Mouse (Mus musculus) left cerebral cortex, postnatal 36 days (tissue): Measurements from ENCODE around the gene Ppp1r2. TPM values are rescaled to one million over a fixed set of nuclear protein-coding genes. Genes with fewer than 3 reads are reported as not detected.
"Not testable (repeated sequence)": the region's sequence is repeated elsewhere in the genome, so short reads cannot be mapped to it uniquely, and the experiment has no call there.

Experiments used
- DNase-seq, 2 experiments: peaks; one replicate each; pipeline ENCODE4 v3.0.0; 2021 to 2022; ENCODE audit warnings: low spot score in 2 of 2, mixed read lengths in 1 of 2
- intact Hi-C: fragments of 180-260 bp; cut with DNase I; formaldehyde crosslinking; loops from one replicate; pipeline ENCODE4 v1.15.1; 2025
- total RNA-seq, 2 experiments: library from RNA; stranded (reverse); gene quantifications; 2 replicates each; pipeline ENCODE4 v1.2.3; 2021

The Ppp1r2 gene
- 100 to 1,000 TPM in 1 of 2 experiments, 10 to 100 TPM in 1; 84.3 to 122 TPM for total RNA-seq

DNA sequence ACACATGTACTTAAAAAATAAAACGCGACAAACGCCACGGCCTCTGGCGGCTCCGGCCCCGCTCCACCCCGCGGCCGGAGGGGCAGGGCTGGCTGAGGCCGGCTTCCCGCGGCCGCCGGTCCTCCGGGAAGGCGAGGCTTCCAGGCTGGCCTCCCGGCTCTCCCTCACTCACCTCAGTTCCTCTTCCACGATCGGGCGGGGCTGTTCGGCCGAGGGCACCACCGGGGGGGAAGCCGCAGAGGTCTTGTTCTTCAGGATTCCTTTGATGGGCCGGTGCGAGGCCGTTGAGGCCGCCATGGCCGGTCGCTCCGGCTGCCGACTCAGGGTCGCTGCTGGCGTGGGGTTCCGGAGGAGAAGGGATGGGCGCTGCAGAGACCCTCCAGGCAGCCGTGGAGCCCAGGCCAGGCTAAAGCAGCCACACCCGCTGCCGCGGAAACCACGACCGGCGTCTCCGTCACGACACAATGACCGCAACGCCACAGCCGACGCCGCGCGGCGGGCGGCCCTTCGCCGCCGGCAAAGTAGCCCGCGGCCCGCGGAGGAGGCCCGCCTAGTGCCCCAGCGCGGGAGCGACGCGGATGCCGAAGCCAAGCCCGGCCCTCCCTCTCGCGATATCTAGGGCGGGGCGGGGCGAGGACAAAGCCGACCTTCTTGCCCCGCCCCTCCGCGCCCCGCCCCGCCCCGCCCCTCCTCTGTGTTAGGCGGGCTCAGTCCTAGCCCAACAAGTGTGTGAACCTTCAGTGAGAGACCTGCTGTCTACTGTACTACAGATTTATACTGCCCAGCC is at the start of gene Ppp1r2:
Ppp1r2 (minus strand) TSS at position 604 of the 787 bp plus-strand sequence.
- peak; percentile 86 to 90 for DNase-seq
- intact Hi-C loops: loop anchor here (5.0 kb wide), 2 partner anchors 37 to 72 kb away; partner anchors contain the start of gene Apod

DNA sequence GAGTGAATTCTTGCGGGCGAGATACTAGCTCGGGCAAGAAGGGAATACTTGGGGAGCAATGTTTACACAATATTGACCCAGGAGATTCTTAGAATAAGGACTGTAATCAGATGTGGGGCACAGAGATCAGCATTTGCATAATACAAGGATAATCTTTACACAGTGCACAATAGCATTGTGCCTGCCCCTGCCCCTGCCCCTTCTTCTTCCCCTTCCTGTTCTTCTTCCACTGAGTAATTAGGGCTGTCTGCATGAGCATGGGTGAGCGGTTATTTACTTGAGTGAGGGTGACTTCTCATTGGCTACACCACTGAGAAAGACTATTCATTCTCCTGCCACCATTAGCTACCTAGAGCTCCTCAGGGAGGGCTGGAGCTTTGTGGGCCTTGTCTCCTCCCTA is 46.4 kb upstream of the Ppp1r2 start:
- intact Hi-C loops: no loop called here
- no peak for DNase-seq

DNA sequence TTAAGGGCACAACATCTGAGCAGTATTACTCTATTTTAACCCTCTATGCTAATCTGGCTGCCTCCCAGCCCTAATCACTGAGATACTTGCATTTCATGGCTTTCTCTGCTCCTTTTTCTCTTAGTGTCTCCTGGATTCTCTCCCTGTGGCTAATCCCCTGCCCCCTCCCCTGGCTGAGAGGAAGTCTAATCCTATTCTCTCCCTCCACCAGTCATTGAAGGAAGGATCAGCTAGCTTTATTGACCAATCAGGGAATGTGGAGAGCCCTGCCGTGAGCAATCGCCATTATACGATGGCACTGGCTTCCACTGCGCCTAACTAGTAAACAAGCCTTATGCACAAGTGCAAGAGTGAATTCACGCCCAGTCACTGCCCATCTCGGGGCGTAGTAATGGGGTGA is 45.9 kb upstream of the Ppp1r2 start:
- intact Hi-C loops: no loop called here
- no peak for DNase-seq

DNA sequence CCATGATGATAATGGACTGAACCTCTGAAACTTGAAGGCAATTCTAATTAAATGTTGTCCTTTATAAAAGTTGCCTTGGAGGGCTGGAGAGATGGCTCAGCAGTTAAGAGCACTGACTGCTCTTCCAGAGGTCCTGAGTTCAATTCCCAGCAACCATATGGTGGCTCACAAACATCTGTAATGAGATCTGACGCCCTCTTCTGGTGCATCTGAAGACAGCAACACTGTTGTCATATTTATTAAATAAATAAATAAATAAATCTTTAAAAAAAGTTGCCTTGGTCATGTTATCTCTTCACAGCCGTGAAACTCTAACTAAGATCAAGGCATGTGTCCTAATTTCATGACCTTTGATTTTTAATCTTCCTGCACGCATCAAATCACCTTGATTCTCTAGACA is 44.6 kb upstream of the Ppp1r2 start:
- intact Hi-C loops, DNase-seq: not testable (repeated sequence)

DNA sequence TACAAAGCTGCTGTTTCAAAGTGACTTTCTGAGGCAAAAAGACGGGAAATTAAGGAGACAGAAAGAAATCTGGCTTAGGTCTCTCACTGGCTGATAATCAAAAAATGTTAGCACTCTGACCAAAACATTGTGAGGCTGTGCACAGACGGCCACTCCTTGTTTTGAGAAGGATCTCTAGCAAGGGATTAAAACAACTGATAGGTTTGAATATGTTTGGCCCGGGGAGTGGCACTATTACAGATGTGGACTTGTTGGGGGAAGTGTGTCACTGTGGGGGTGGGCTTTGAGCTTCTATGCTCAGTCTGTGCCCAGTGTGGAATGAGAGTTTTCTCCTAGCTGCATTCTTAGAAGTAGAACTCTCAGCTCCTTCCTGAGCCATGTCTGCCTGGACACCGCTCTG is 44.2 kb upstream of the Ppp1r2 start:
- DNase-seq: no peak
- intact Hi-C loops: no loop called here

DNA sequence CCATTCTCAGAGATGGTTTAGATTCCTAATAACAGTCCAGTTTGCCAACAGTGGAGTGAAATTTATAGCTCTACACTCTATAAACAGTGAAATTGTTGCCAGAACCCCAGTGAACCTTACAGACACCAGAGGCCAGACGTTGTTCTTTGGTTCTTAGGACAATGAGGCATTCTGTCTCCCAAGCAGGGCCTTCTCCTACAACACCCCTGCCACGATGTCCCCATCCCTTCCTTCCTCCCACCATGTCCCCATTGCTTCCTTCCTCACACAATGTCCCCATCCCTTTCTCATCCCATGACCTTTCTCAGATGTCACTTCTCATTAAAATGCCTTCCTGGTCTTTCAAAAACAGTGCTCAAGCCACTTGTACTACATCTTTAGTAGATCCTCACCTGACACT is 43.3 kb upstream of the Ppp1r2 start:
- intact Hi-C loops: no loop called here
- no peak for DNase-seq

DNA sequence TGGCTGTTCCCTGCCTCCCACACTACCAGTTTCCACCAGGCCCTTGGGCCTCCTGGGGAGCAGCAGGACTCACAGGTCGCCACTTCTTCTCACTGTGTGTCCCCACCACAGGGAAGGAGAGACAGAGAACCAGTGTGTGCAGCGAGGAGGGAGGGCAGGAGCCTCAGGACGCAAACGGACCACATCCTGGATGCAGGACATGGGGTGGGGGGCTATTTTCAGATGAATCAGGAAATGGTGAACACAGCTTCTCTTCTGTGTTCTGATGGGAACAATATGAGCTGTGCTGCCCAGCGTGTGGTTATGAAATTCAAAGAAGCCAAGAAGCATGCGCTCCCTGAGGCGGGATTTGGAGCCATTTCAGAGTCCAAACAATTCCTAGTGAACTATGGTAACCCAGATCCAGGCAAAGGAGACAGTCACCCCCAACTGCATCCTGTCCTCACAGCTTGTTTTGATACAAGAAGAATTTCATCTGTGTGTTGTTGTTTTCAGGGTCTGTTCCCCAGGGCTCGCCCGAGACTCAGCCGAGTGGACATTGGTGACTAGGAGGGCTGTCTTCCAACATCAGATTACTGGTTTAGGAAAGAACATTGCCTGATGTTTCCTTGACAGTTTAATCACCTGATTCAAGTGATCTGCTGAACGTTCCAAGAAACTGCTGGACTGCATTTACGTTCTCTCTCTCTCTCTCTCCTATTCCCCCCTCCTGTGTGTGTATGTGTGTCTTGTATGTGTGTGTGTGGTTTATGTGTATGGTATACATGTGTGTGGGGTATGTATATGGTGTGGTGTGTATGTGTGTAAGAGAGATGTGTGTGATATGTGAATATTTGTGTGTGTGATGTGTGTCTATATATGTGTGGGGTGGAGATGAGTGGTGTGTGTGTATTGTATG is 41.4 kb upstream of the Ppp1r2 start:
- DNase-seq: not testable (repeated sequence)

DNA sequence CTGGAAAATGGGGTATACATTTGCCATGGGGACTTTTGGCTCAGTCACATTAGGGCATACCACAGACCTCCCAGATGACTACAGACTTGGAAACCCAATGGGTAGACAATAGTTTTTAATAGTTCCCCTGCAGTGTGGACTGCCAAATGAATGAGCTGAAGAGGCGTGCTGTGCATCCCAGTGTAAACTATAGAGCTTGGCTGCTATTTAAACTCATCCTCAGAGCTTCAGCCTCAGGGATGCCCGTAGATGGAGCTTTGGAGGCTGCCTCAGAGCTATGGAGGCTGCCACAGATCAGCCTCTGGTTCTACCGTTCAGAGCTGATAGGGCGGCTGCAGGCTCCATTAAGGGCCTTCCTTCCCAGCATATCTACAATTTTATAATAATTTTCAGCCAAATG is 40.2 kb upstream of the Ppp1r2 start:
- DNase-seq: no peak
- intact Hi-C loops: no loop called here

More for the DNA sequence above, 41.4 kb upstream of the Ppp1r2 start:
- intact Hi-C loops: not testable (repeated sequence)

DNA sequence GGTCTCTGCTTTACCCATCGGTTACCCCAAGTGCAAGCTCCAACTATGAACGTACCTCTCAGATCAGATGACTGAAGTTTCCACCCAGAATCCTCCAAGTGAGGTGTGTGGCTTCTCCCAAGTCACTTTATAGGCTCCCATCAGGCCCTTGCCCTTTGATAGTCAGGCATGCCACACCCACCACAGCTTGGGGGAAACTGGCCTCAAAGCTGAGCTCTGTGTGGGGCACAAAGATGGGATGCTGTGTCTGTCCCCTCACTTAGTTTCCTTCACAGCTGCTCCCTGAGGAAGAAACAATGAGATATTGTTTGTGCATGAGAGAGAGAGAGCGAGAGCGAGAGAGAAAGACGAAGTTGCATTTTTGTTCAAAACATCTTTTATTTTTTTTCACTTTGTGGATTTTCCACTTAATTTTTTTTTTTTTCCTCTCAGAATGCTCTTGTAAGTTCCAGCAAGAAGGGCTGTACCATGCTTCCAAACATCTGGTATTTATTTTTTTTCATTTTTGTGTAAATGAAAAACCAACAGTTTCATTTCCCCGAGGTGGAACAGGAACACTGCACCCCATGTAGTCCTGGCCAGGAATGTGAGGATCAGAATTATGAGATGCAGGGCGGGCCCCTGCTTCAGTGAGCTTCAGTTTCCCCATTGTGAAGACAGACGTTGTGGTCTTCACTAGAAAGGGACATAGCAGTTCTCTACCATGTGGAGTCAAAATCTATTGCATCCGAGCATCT is 39.6 kb upstream of the Ppp1r2 start, which contains the start of gene Apod:
Apod (minus strand) TSS at position 312 of the 737 bp plus-strand sequence.
- DNase-seq: no peak
- intact Hi-C loops: loop anchor here (5.0 kb wide), 1 partner anchor 42 kb away; no protein-coding TSS in a partner anchor

DNA sequence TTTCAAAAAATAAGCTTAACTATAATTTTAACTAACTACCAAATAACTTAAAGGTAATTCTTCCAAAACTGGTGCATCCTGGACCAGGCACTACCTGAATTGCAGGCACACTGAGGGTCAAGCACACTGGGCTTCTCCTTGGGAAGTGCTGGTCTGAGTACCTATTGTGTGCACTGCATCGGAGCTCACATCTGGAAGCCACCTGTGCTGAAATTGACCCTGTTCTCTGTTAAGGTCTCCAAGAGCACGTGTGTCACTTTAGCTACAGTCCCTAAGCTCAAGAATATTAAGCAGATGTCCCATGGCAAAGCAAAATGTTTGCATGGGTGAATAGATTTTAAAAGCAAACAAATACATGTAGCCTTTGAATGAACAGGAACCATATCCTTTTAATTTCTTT is 38.5 kb upstream of the Ppp1r2 start:
- intact Hi-C loops: loop anchor here (5.0 kb wide), 1 partner anchor 41 kb away; no protein-coding TSS in a partner anchor

DNA sequence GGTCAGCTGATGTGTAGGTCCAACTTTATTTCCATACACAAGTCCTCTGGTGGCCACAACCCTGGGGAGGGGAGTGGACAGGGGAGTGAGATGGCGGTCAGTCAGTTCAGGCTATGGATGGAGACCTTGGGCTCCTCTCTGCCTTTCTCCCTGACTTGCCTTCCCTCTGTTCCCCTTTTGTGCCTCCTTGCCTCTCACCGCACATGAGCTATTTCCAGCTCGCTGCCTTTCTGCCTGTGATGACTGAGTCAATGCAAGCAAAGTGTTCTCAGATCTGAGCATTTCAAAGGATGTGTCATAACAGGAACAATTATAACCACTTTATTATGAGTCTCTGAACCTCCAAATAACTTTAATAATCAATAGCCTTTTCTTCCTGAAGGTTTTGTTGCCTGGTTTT is 37.2 kb upstream of the Ppp1r2 start:
- intact Hi-C loops: loop anchor here (5.0 kb wide), 1 partner anchor 40 kb away; no protein-coding TSS in a partner anchor
- peak in 1 of 2 experiments; percentile 35 for DNase-seq

More for the DNA sequence above, 38.5 kb upstream of the Ppp1r2 start:
- no peak for DNase-seq

DNA sequence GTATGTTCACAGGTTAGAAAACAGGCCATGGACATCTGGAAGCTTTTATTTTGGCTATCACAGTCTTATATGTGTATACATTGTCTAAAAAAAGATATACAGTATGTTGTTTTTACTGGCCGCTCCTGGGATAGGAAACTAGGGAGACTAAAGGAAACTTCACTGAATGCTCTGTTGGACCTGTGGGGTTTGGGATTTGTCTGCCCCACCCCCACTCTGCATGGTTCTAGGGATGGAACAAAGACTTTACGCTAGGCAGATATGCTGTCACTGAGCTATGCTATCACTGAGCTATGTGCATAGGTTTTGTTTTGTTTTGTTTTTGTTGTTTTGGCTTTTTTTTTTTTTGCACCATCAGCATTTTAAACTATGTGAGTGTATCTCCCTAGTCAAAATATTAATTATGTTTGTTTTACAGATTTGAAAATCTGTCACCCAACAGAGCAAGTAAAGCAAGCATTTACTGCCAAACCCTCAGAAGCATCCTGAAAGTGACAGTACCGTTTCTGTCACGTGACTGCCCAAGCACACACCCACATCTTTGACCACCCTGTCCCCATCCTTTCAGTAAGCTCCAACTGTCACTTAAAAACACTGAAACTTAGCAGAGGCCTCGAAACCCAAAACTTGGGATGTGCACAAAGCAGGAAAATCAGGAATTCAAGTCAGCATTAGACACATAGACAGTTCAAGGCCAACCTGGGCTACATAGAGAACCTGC is 30.3 kb upstream of the Ppp1r2 start:
- DNase-seq: no peak
- intact Hi-C loops: no loop called here

DNA sequence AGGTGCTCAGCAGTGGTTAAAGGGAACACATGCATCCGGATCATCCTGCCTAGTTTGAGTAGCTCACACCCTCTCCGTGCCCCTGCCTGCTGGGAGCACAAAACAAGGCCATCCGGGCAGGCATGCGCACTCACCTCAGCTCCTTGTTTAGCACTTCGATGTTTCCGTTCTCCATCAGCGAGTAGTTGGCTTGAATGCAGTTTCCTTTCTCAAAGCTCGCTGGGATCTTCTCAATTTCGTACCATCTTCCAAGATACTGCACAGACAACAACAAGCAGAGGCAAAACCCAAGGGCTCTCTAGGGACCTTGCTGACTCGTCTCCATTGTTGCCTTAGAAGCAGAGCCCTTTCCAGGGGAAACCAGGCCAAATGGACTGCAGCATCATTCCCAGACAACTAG is 28.2 kb upstream of the Ppp1r2 start:
- no peak for DNase-seq
- intact Hi-C loops: no loop called here

DNA sequence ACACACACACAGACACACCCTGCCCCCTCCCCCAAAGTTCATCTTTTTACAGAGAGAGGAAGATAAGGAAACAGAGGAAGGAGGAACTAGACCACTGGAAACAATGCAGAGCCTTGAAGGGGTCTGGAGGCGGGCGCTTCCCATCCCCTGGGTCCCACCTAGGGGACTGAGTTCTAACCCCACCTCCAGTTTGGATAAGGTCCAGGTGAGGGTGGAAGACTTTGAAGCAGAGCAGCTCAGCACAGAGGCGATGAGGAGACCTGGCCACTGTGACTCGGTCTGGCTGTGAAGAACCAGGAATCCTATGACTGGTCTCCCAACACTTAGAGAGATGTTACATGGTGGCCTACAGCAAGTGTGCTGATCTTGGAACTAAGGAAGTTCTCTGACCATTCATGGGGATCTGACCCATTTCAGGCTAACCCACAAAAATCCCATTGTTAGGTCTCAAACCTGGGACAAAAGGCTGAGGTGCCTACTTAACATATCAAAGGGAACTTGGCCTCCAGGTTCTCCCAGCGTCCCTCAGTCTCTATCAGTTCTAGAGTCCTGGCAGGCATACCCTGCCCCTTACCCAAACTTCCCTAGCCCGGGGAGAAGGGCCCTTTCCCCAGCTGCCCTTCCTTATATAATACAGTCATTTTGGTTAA is 25.9 kb upstream of the Ppp1r2 start:
- DNase-seq: no peak
- intact Hi-C loops: no loop called here

DNA sequence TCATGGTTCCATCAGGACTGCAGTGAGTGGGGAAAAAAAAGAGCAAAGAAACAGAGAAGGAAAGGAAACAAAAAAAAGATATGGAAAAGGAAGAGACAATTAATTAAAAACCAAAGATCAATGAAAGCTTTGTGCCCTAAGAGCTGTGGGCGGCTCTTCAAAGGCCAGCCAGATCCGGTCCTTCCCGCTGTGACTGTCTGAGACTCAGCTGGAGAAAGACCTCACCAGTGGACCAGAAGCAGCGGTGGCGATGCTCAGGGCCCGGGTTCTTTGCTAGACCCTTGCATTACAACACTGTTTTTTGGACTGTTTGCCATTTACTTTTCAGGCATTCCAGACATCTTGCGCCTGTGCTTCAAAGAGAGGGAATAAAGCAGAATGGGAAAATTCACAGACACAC is 25.4 kb upstream of the Ppp1r2 start:
- DNase-seq: no peak
- intact Hi-C loops: no loop called here

DNA sequence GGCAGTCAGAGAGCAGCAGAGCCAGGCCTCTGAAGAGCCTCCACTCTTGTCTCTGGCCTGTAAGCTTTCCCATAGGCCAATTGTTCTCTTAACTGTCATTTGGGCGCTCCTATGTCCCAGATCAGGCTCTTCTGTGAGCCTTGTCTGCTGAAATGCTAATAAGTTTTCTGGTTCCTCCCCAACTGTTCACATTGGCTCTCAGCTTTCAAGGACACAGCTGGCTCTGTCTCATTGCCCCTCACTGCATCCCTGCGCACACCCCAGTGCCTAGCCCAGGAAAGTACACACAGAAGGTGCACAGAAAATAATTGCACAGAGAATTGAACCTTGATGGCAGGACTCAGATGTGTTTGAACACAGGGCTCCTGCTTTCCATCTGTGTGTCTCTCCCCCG is 24.9 kb upstream of the Ppp1r2 start:
- intact Hi-C loops: no loop called here
- DNase-seq: no peak

DNA sequence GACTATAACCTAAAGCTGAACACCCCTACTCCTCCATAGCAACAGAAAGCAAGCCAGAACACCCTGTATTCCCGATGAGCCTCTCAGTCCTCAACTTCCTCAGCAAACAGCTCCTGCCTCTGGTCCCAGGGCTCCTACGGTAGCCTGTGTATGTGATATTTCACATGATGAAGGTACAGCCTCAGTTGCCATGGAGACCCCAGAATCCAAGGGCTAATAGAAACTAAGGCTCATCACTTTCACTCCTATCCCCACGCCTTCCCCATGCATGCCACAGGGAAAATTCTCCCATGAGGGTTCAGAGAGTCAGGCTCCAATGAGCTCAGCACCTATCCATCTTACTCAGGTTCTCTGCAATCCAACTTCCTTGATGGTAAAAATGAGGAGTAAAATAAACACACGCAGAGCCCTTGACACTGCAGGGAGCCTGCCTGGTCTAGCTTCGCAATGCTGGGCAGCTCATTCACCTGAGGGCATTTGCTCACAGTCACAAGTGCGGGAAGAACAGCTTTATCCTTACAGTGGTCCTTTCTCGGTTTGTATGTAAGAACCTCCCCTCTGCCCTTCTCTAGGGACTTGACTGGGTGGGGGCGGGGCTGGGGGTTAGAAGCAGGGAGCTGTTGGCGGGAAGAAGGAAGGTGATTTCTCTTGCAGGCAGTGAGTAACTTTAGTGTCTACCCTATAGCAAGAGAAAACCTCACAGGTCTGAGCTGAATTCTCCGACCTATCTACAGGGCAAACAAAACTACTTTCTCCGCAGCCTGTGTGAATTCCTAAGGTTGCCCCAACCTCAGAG is 24.3 kb upstream of the Ppp1r2 start:
- intact Hi-C loops: no loop called here
- no peak for DNase-seq

DNA sequence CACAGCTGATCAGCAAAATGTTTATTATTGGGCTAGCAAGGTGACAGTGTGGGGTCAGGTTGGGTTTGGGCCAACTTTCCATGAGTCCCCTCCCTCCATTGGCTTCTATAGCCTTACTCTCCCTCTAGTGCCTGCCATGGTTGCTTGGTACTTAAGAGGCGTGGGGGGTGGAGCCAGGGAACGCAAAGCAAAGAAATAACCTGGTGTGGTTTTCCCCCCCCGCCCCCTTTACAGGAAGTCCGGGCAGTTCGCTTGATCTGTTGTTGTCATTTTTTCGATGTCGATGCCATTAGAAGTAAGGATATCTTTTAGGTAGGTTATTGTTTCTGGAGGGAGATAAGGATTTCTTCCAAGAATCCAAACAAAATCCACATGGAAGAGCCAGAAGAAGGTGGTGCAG is 22.0 kb upstream of the Ppp1r2 start:
- no peak for DNase-seq
- intact Hi-C loops: no loop called here
